11 mouse cellular contexts compared by ENCODE assay signal in the genomic region with DNA sequence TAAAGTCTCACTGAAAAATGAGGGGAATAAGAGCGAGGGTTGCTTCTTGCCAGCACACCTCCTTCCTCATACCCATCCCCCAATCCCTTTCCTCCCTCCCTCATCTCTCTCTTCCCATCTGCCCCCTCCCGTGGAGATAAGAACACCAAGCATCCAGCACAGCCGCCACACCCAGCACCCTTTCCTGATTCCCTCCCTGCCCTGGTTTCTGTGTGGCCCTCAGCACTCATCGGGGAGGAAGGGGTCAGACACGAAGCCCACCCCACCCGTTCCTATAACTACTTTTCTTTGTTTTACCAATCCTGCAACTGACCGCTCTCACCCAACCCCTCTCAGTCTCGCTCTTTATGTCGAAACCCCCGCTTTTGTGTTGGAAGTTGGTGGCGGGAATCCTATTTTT.
DNase-seq lines count a peak whose midpoint lies in the region; ATAC-seq and TF ChIP-seq lines count a peak whose summit lies in the region.
"Had no signal": no experiment of that assay in that cellular context is flagged by ENCODE, and none has a peak within 500 bp of the region (broad histone marks: within the 10 kb centered on the region; RNA-seq: fewer than 3 reads in every experiment).

No protein-coding gene starts in this region.

- no peaks in the 10 kb centered on the region for H3K27me3 ChIP-seq in lung, embryonic 14.5 days (ENCODE audit: insufficient read depth, low read length)
- no peaks in the 10 kb centered on the region for H3K27me3 ChIP-seq in hindbrain, postnatal 0 days (ENCODE audit: insufficient read depth, low read length)
- no peaks in the 10 kb centered on the region for H3K27me3 ChIP-seq in neural tube, embryonic 14.5 days (ENCODE audit: control insufficient read depth, insufficient read depth, low read length)
- H3K27me3 ChIP-seq in kidney, adult 2 months (replicated peaks; ENCODE audit: control insufficient read depth, insufficient read depth, low read length) = no peaks in the 10 kb centered on the region
- H3K27me3 ChIP-seq: liver, embryonic 12.5 days had no signal

- 9% methylated on average over 11 of the region's 11 CpGs for WGBS in lung, embryonic 14.5 days
- WGBS in hindbrain, postnatal 0 days = 9% methylated on average over 11 of the region's 11 CpGs
- 21% methylated on average over 11 of the region's 11 CpGs for WGBS in neural tube, embryonic 14.5 days
- 36% methylated on average over 11 of the region's 11 CpGs for WGBS in kidney, adult 2 months

- no peak overlapping the region for H3K27ac ChIP-seq in lung, embryonic 14.5 days (ENCODE audit: low read depth)
- peak overlapping the region; percentile 82 for H3K27ac ChIP-seq in embryonic fibroblast, embryonic 13.5 days (ENCODE audit: insufficient read depth, low read length)
- H3K27ac ChIP-seq in hindbrain, postnatal 0 days = no peak overlapping the region
- H3K27ac ChIP-seq in neural tube, embryonic 14.5 days (ENCODE audit: low read depth, low read length) = no peak overlapping the region
- H3K27ac ChIP-seq in kidney, adult 2 months (ENCODE audit: insufficient read depth, low read depth, low read length) = no peak overlapping the region
- H3K27ac ChIP-seq: liver, embryonic 12.5 days had no signal

- no peaks in the 10 kb centered on the region for H3K36me3 ChIP-seq in lung, embryonic 14.5 days (ENCODE audit: insufficient read depth)
- no peaks in the 10 kb centered on the region for H3K36me3 ChIP-seq in hindbrain, postnatal 0 days (ENCODE audit: insufficient read depth, low read length)
- H3K36me3 ChIP-seq in neural tube, embryonic 14.5 days (ENCODE audit: control insufficient read depth, insufficient read depth, low read length) = no peaks in the 10 kb centered on the region
- no peaks in the 10 kb centered on the region for H3K36me3 ChIP-seq in kidney, adult 2 months (ENCODE audit: control insufficient read depth, insufficient read depth, low read length)
- H3K36me3 ChIP-seq: liver, embryonic 12.5 days had no signal

- TF ChIP-seq CTCF in lung, embryonic 14.5 days (IDR thresholded peaks at IDR 0.05; ENCODE audit: low read depth) = no peak
- no peak for TF ChIP-seq CTCF in embryonic fibroblast, embryonic 13.5 days (IDR thresholded peaks at IDR 0.05; ENCODE audit: borderline replicate concordance, insufficient read depth, low read length)
- no peak for TF ChIP-seq CTCF in hindbrain, postnatal 0 days (IDR thresholded peaks at IDR 0.05; ENCODE audit: low read depth)
- no peak for TF ChIP-seq CTCF in kidney, adult 2 months (conservative IDR thresholded peaks at IDR 0.05; ENCODE audit: insufficient read depth, insufficient read length, low read depth, low read length)

- 0 out of 2 replicates have a peak, but pooled peaks have one; percentile 21 for ATAC-seq in lung, embryonic 14.5 days (ENCODE audit: insufficient read depth)
- ATAC-seq in hindbrain, postnatal 0 days = no peak
- ATAC-seq in neural tube, embryonic 14.5 days (ENCODE audit: low read depth) = no peak
- ATAC-seq: liver, embryonic 12.5 days had no signal

- H3K9ac ChIP-seq in lung, embryonic 14.5 days = no peak overlapping the region
- H3K9ac ChIP-seq in hindbrain, postnatal 0 days (replicated peaks; ENCODE audit: low read length) = no peak overlapping the region
- H3K9ac ChIP-seq in neural tube, embryonic 14.5 days (replicated peaks; ENCODE audit: low read depth, low read length) = no peak overlapping the region
- H3K9ac ChIP-seq: liver, embryonic 12.5 days had no signal

- DNase-seq in lung, embryonic 14.5 days = peak; percentile 29
- DNase-seq in lung, postnatal 14 days = no peak
- no peak for DNase-seq in hindbrain, postnatal 0 days (ENCODE audit: low spot score)
- no peak for DNase-seq in cerebellum, adult 9-11 months
- no peak for DNase-seq in kidney, postnatal 36 days
- DNase-seq in kidney, adult 2 months = no peak
- DNase-seq: cerebellum, adult 11 months; gastrocnemius, postnatal 25 days had no signal

- no peak for TF ChIP-seq POLR2A in embryonic fibroblast, embryonic 13.5 days (IDR thresholded peaks at IDR 0.05; ENCODE audit: low read depth, low read length)
- TF ChIP-seq POLR2A in kidney, adult 2 months (IDR thresholded peaks at IDR 0.05; ENCODE audit: low read depth, low read length) = no peak

- H3K9me3 ChIP-seq in lung, embryonic 14.5 days (ENCODE audit: low read depth, low read length) = no peaks in the 10 kb centered on the region; the same call in 1 of the 2 replicates
- H3K9me3 ChIP-seq in hindbrain, postnatal 0 days (ENCODE audit: low read length) = no peaks in the 10 kb centered on the region
- no peaks in the 10 kb centered on the region for H3K9me3 ChIP-seq in neural tube, embryonic 14.5 days (ENCODE audit: control insufficient read depth, low read length)
- H3K9me3 ChIP-seq: liver, embryonic 12.5 days had no signal

- peaks cover 4% of the 10 kb centered on the region; the same call in 1 of the 2 replicates for H3K4me1 ChIP-seq in lung, embryonic 14.5 days (ENCODE audit: insufficient read depth)
- H3K4me1 ChIP-seq in embryonic fibroblast, embryonic 13.5 days (ENCODE audit: control insufficient read depth, insufficient read depth, low read length) = peaks cover 4% of the 10 kb centered on the region; the same call in 1 of the 2 replicates
- H3K4me1 ChIP-seq in hindbrain, postnatal 0 days (ENCODE audit: insufficient read depth, low read length) = peaks cover 7% of the 10 kb centered on the region; the same call in 1 of the 2 replicates
- no peaks in the 10 kb centered on the region for H3K4me1 ChIP-seq in neural tube, embryonic 14.5 days (ENCODE audit: control insufficient read depth, insufficient read depth, low read length)
- H3K4me1 ChIP-seq in kidney, adult 2 months (ENCODE audit: control insufficient read depth, insufficient read depth, low read length) = no peaks in the 10 kb centered on the region

- peak overlapping the region; percentile 31 for H3K4me2 ChIP-seq in lung, embryonic 14.5 days
- H3K4me2 ChIP-seq in hindbrain, postnatal 0 days (ENCODE audit: low read depth, low read length) = peak overlapping the region; percentile 43
- peak overlapping the region; percentile 17; the same call in 1 of the 2 replicates for H3K4me2 ChIP-seq in neural tube, embryonic 14.5 days (ENCODE audit: low read depth, low read length)
- H3K4me2 ChIP-seq: liver, embryonic 12.5 days had no signal

- H3K4me3 ChIP-seq in lung, embryonic 14.5 days (ENCODE audit: low read depth, low read length) = no peak overlapping the region
- H3K4me3 ChIP-seq in embryonic fibroblast, embryonic 13.5 days (ENCODE audit: insufficient read depth, low read length) = no peak overlapping the region
- 0 out of 2 replicates have a peak overlapping the region, but pooled peaks have one; percentile 7 for H3K4me3 ChIP-seq in hindbrain, postnatal 0 days (ENCODE audit: low read length)
- no peak overlapping the region for H3K4me3 ChIP-seq in neural tube, embryonic 14.5 days (ENCODE audit: low read depth, low read length)
- H3K4me3 ChIP-seq in kidney, adult 2 months (ENCODE audit: insufficient read depth, low read depth, low read length) = no peak overlapping the region
- H3K4me3 ChIP-seq: liver, embryonic 12.5 days had no signal
